Mouse (Mus musculus) heart, embryonic 11.5 days (tissue): Measurements from ENCODE around the gene Bahd1. TPM values are rescaled to one million over a fixed set of nuclear protein-coding genes. Genes with fewer than 3 reads are reported as not detected.

Experiments used
- ATAC-seq: fragments of 200-750 bp; cut with Nextera tagmentation; replicated peaks from 2 replicates; pipeline ENCODE4 v1.8.0; 2017; ENCODE audit warnings: moderate library complexity; ENCODE audit not compliant: insufficient number of reproducible peaks, low FRiP score, low TSS enrichment
- H3K27ac ChIP-seq: fragments of 300-500 bp; sonication (generic); 2 replicates; pipeline ENCODE4 v1.5.1; 2014; ENCODE audit warnings: mild to moderate bottlenecking, low read depth, low read length
- H3K27me3 ChIP-seq: fragments of 300-500 bp; sonication (generic); 2 replicates; pipeline ENCODE4 v1.6.1; 2014; ENCODE audit warnings: mild to moderate bottlenecking, low read length, mixed read lengths; ENCODE audit not compliant: control insufficient read depth, insufficient read depth
- H3K36me3 ChIP-seq: fragments of 300-500 bp; sonication (generic); 2 replicates; pipeline ENCODE4 v1.6.1; 2014; ENCODE audit warnings: mild to moderate bottlenecking, low read length, moderate library complexity, mixed read lengths; ENCODE audit not compliant: control insufficient read depth, insufficient read depth
- H3K4me1 ChIP-seq: fragments of 300-500 bp; sonication (generic); 2 replicates; pipeline ENCODE4 v1.6.1; 2014; ENCODE audit warnings: low read length; ENCODE audit not compliant: control insufficient read depth, insufficient read depth
- H3K4me2 ChIP-seq: fragments of 300-500 bp; sonication (generic); 2 replicates; pipeline ENCODE4 v1.6.1; 2014; ENCODE audit warnings: mild to moderate bottlenecking, moderate library complexity
- H3K4me3 ChIP-seq: fragments of 300-500 bp; sonication (generic); 2 replicates; pipeline ENCODE4 v1.5.1; 2014; ENCODE audit warnings: low read depth, low read length
- H3K9ac ChIP-seq: fragments of 300-500 bp; sonication (generic); 2 replicates; pipeline ENCODE4 v1.6.1; 2014; ENCODE audit warnings: mild to moderate bottlenecking, low read depth, low read length, moderate library complexity
- H3K9me3 ChIP-seq: fragments of 300-500 bp; sonication (generic); replicated peaks from 2 replicates; pipeline ENCODE4 v1.6.1; 2016; ENCODE audit warnings: low read length; ENCODE audit not compliant: control insufficient read depth
- WGBS: fragments of 180-500 bp; shearing (Covaris S2); extraction: QIAGEN DNeasy Blood & Tissue Kit; methylation state at CpG from one replicate; pipeline ENCODE4 v1.1.7; 2014; ENCODE audit not compliant: insufficient replicate concordance; 5-methylcytosine and 5-hydroxymethylcytosine counted together
- polyA plus RNA-seq: library from polyadenylated mRNA; unstranded; fragments of >200 nt; fragmentation: Nextera tagmentation; extraction: Ambion mirVana; gene quantifications from 2 replicates; pipeline ENCODE4 v1.2.1, GENCODE M21; 2014

Bahd1 gene
- polyA plus RNA-seq, 1 experiment from 2014 or later, result 1.1 TPM

- no peaks in the 10 kb centered on the region for H3K36me3 ChIP-seq
- no peak overlapping the region for H3K9ac ChIP-seq
- H3K9me3 ChIP-seq, result no peaks in the 10 kb centered on the region
- H3K4me3 ChIP-seq, result no peak overlapping the region
- H3K27me3 ChIP-seq, result no peaks in the 10 kb centered on the region
- WGBS, result 79% methylated on average over 7 of the region's 7 CpGs
- no peak for ATAC-seq
- H3K4me1 ChIP-seq, result no peaks in the 10 kb centered on the region
- H3K4me2 ChIP-seq, result no peak overlapping the region
- H3K27ac ChIP-seq, result no peak overlapping the region
Observed at GRCm38 (mm10) chr2:118941341-118941740, 41.2 kb downstream of the Bahd1 start.

- H3K27me3 ChIP-seq, result no peaks in the 10 kb centered on the region
- no peak overlapping the region for H3K9ac ChIP-seq
- no peak overlapping the region for H3K4me2 ChIP-seq
- no peak for ATAC-seq
- no peak overlapping the region for H3K4me3 ChIP-seq
- H3K36me3 ChIP-seq, result no peaks in the 10 kb centered on the region
- H3K4me1 ChIP-seq, result no peaks in the 10 kb centered on the region
- H3K9me3 ChIP-seq, result no peaks in the 10 kb centered on the region
- 84% methylated on average over 6 of the region's 6 CpGs for WGBS
- H3K27ac ChIP-seq, result no peak overlapping the region
Observed at GRCm38 (mm10) chr2:118943232-118943631, 43.1 kb downstream of the Bahd1 start.

DNA sequence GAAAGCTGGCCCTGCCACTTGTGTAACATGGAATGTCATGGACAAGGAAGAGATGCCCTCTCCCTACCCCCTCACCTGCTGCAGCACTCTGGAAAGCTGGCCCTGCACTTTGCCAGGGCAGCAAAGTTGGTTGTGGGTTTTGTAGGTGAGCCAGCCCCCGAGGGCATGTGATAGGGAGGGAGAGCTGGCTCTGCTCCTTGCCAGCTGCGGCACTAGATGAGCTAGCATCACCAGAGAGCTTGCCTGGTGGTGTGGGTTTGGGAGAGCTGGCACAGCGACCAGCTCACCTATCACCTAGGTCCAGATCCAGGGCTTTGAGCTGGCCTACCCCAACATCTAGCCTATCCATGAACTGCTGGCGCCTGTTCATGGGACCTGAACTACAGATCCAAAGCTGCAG lies 48.6 kb downstream of the Bahd1 start:
- 78% methylated on average over 4 of the region's 4 CpGs for WGBS
- H3K4me1 ChIP-seq, result no peaks in the 10 kb centered on the region
- no peaks in the 10 kb centered on the region for H3K36me3 ChIP-seq
- H3K9me3 ChIP-seq, result no peaks in the 10 kb centered on the region
- no peak overlapping the region for H3K9ac ChIP-seq
- H3K4me3 ChIP-seq, result no peak overlapping the region
- H3K27me3 ChIP-seq, result no peaks in the 10 kb centered on the region
- H3K4me2 ChIP-seq, result no peak overlapping the region
- no peak overlapping the region for H3K27ac ChIP-seq
- no peak for ATAC-seq

- Histone ChIP-seq H3K9me3 (no peaks in the 10 kb centered on the region), H3K27me3 (no peaks in the 10 kb centered on the region), H3K27ac (no peak overlapping the region), H3K4me2 (no peak overlapping the region), H3K36me3 (no peaks in the 10 kb centered on the region), H3K4me1 (no peaks in the 10 kb centered on the region), H3K4me3 (no peak overlapping the region), H3K9ac (no peak overlapping the region)
- WGBS, result 54% methylated on average over 3 of the region's 3 CpGs
- ATAC-seq, result no peak
Observed at GRCm38 (mm10) chr2:118949699-118950098, 49.5 kb downstream of the Bahd1 start.

DNA sequence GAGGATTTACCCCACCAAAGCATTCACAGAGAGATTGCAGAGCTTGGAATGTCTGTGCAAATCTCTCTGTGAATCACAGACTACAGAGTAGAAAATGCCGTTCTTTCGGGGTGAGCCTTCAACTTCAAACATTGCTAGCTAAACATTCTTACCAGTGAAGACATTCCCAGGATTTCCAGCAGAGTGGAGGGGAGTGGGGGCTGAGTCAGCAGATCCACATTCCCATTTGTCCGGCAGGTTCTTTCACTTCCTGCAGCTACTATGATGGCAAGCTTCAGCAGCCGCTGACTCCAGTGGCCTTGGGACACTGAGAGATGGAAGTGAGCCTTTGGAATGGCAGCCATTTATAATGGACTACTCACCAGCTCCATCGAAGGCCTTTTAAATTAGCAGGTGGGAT lies 56.3 kb downstream of the Bahd1 start:
- Histone ChIP-seq H3K27ac (no peak overlapping the region), H3K27me3 (no peaks in the 10 kb centered on the region), H3K4me1 (no peaks in the 10 kb centered on the region), H3K9me3 (no peaks in the 10 kb centered on the region), H3K9ac (no peak overlapping the region), H3K36me3 (no peaks in the 10 kb centered on the region), H3K4me3 (no peak overlapping the region), H3K4me2 (no peak overlapping the region)
- WGBS, result 71% methylated on average over 5 of the region's 5 CpGs
- no peak for ATAC-seq

DNA sequence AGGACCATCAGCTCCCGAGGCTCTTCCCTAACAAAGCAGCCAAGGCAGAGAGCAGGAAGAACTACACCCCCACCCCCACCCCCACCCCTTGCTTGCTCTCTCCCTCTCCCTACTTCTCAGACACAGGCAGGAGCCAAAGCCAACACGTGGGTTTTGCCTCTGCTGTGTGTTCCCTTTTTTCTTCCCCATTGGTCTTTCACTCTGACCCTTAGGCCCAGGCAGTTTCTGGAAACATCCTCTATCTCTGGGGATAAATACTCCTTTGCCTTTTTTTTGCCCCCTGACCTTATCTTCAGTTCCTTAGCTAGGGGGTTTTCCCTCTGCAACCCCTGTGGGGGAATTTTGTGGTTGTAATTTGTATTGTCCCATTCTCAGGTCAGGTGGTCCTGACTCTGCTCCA lies 59.5 kb downstream of the Bahd1 start:
- no peak overlapping the region for H3K4me2 ChIP-seq
- 13% methylated on average over 2 of the region's 2 CpGs for WGBS
- H3K4me3 ChIP-seq, result no peak overlapping the region
- no peaks in the 10 kb centered on the region for H3K9me3 ChIP-seq
- no peaks in the 10 kb centered on the region for H3K36me3 ChIP-seq
- H3K27me3 ChIP-seq, result no peaks in the 10 kb centered on the region
- ATAC-seq, result no peak
- no peaks in the 10 kb centered on the region; the same call in 1 of the 2 replicates for H3K4me1 ChIP-seq
- no peak overlapping the region for H3K27ac ChIP-seq
- no peak overlapping the region for H3K9ac ChIP-seq

DNA sequence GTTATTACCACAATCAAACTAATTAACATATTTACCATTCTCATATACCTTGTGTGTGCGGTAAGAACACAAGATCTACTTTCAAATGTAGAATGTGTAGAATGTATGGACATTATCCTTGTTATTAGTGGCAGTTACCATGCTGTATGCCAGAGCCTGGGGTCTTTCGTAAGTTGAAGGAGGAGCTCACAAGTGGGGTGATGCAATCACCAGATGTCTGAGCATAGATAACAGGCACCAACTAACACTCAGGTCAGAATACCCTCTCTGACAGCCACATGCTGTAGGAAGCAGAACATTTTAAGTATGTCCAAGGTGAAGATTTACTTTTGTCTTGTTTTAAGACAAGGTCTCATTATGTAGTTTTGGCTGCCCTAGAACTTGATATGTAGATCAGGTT lies 60.2 kb downstream of the Bahd1 start:
- Histone ChIP-seq H3K9ac (no peak overlapping the region), H3K4me1 (no peaks in the 10 kb centered on the region; the same call in 1 of the 2 replicates), H3K36me3 (no peaks in the 10 kb centered on the region), H3K4me2 (no peak overlapping the region), H3K9me3 (no peaks in the 10 kb centered on the region), H3K27me3 (no peaks in the 10 kb centered on the region), H3K27ac (no peak overlapping the region), H3K4me3 (no peak overlapping the region)
- 71% methylated on average over 2 of the region's 2 CpGs for WGBS
- no peak for ATAC-seq

- H3K27ac ChIP-seq, result no peak overlapping the region
- no peaks in the 10 kb centered on the region; the same call in 1 of the 2 replicates for H3K4me1 ChIP-seq
- 41% methylated on average over 2 of the region's 2 CpGs for WGBS
- no peaks in the 10 kb centered on the region for H3K9me3 ChIP-seq
- H3K9ac ChIP-seq, result no peak overlapping the region
- no peaks in the 10 kb centered on the region for H3K27me3 ChIP-seq
- H3K36me3 ChIP-seq, result no peaks in the 10 kb centered on the region
- no peak for ATAC-seq
- no peak overlapping the region for H3K4me2 ChIP-seq
- no peak overlapping the region for H3K4me3 ChIP-seq
Observed at GRCm38 (mm10) chr2:118961546-118961945, 61.4 kb downstream of the Bahd1 start.

DNA sequence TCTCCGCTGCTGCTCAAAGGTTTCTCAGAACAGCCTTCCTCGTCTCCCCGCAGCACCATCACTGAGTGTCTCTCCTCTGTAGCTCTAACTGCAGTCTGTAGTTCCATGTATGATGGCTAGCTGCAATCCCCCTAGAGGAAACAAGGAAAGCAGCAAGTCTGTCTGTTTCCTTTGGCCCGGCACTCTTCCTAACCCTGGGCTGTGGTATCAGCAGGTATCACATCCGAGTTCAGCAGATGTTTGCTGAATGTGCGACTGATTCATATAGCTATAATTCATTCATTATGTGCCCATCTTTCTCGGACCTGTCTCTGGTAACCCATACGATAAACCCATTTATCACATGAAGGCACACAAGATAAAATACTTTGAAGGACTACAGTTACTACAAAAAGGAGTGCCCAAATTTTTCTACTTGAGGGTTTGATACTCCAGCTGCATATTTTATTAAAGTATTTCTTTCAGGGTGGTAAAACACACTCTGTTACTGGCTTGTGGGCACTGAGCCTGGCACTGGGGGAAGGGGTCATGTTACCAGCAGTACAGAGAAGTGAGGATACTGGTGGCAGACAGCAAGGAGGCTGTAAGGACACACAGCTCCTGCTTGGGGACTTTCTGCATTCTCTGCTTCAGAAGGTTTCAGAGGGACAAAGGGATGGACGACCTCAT lies 63.0 kb downstream of the Bahd1 start:
- H3K4me2 ChIP-seq, result peak overlapping the region; percentile 22; the same call in 1 of the 2 replicates
- ATAC-seq, result no peak

More for the DNA sequence above, 63.0 kb downstream of the Bahd1 start:
- Histone ChIP-seq H3K4me1 (no peaks in the 10 kb centered on the region; the same call in 1 of the 2 replicates), H3K9me3 (no peaks in the 10 kb centered on the region), H3K27me3 (no peaks in the 10 kb centered on the region), H3K27ac (no peak overlapping the region), H3K4me3 (no peak overlapping the region), H3K36me3 (no peaks in the 10 kb centered on the region), H3K9ac (no peak overlapping the region)
- WGBS, result 37% methylated on average over 9 of the region's 9 CpGs
